Mouse (Mus musculus) CH12.LX (cell line): Measurements from ENCODE around the gene Stat1. TPM values are rescaled to one million over a fixed set of nuclear protein-coding genes. Genes with fewer than 3 reads are reported as not detected.

Source experiments
- DNase-seq: peaks from one replicate; pipeline ENCODE4 v3.0.0-alpha.2; 2013; ENCODE audit errors: extremely low read depth
- H3K27ac ChIP-seq: 2 replicates; pipeline ENCODE4 v1.5.1; 2012; ENCODE audit warnings: low read depth, mild to moderate bottlenecking, control low read depth, moderate library complexity; ENCODE audit not compliant: insufficient read depth
- H3K27me3 ChIP-seq: replicated peaks from 2 replicates; pipeline ENCODE3; 2012; ENCODE audit warnings: inconsistent platforms
- H3K36me3 ChIP-seq, 2 experiments: replicated peaks in 1 of 2; 2 replicates each; pipeline versions ENCODE3 to v1.6.1; 2012; ENCODE audit warnings: inconsistent platforms in 1 of 2, low read length in 1 of 2, mild to moderate bottlenecking in 1 of 2, mixed read lengths in 1 of 2, moderate library complexity in 1 of 2; ENCODE audit not compliant: control insufficient read depth in 1 of 2, insufficient read depth in 1 of 2
- H3K4me1 ChIP-seq, 2 experiments: 2 replicates each; pipeline ENCODE4 v1.6.1; 2012; ENCODE audit warnings: inconsistent platforms in 1 of 2, moderate library complexity in 1 of 2; ENCODE audit not compliant: insufficient read depth in 2 of 2, control insufficient read depth in 1 of 2
- H3K4me2 ChIP-seq: 2 replicates; pipeline ENCODE4 v1.6.1; 2012; ENCODE audit warnings: low read depth, mild to moderate bottlenecking, control low read depth; ENCODE audit not compliant: poor library complexity, insufficient read depth, severe bottlenecking
- H3K4me3 ChIP-seq, 3 experiments: fragments of 150-350 bp in 1 of 3; sonication (generic) in 1 of 3; replicated peaks in 1 of 3; 2 replicates each; pipeline versions ENCODE3 to v1.5.1; 2011 to 2012; ENCODE audit warnings: low read depth in 2 of 3, low read length in 2 of 3, mild to moderate bottlenecking in 2 of 3, moderate library complexity in 2 of 3, control low read depth in 1 of 3, improper control_type of control experiment in 1 of 3, inconsistent platforms in 1 of 3, mixed read lengths in 1 of 3; ENCODE audit not compliant: poor library complexity in 1 of 3
- H3K79me2 ChIP-seq: replicated peaks from 2 replicates; pipeline ENCODE4 v1.6.1; 2012; ENCODE audit warnings: mild to moderate bottlenecking, moderate library complexity; ENCODE audit not compliant: control insufficient read depth, poor library complexity, insufficient read depth, severe bottlenecking; ENCODE audit errors: extremely low read depth
- H3K9ac ChIP-seq: 2 replicates; pipeline ENCODE4 v1.6.1; 2012; ENCODE audit warnings: low read depth, mild to moderate bottlenecking, control low read depth, moderate library complexity; ENCODE audit not compliant: insufficient read depth
- H3K9me3 ChIP-seq: replicated peaks from 2 replicates; pipeline ENCODE3; 2012; ENCODE audit warnings: low read length, inconsistent platforms, mixed read lengths
- BHLHE40 ChIP-seq: IDR thresholded peaks from 2 replicates; pipeline ENCODE4 v1.6.1; 2011; ENCODE audit warnings: mild to moderate bottlenecking, low read depth, low read length, improper control_type of control experiment
- CHD2 ChIP-seq: IDR thresholded peaks from 2 replicates; pipeline ENCODE4 v1.6.1; 2011; ENCODE audit warnings: low read length, improper control_type of control experiment
- ELF1 ChIP-seq: IDR thresholded peaks from 2 replicates; pipeline ENCODE4 v1.6.1; 2014; ENCODE audit warnings: low read depth, mild to moderate bottlenecking, inconsistent platforms, low read length, improper control_type of control experiment
- ETS1 ChIP-seq: conservative IDR thresholded peaks from 2 replicates; pipeline ENCODE4 v1.6.1; 2012; ENCODE audit warnings: low read depth, mild to moderate bottlenecking, inconsistent platforms, low read length, improper control_type of control experiment, moderate library complexity
- IRF4 ChIP-seq: IDR thresholded peaks from 2 replicates; pipeline ENCODE4 v1.6.1; 2014; ENCODE audit warnings: low read depth, mild to moderate bottlenecking, inconsistent platforms, low read length, improper control_type of control experiment
- JUN ChIP-seq: IDR thresholded peaks from 2 replicates; pipeline ENCODE4 v1.6.1; 2011; ENCODE audit warnings: low read depth, mild to moderate bottlenecking, low read length, improper control_type of control experiment, moderate library complexity; ENCODE audit not compliant: insufficient read depth
- JUND ChIP-seq: conservative IDR thresholded peaks from 2 replicates; pipeline ENCODE4 v1.6.1; 2011; ENCODE audit warnings: low read depth, low read length, improper control_type of control experiment
- KAT2A ChIP-seq: IDR thresholded peaks from 2 replicates; pipeline ENCODE4 v1.6.1; 2012; ENCODE audit warnings: low read length, improper control_type of control experiment, inconsistent platforms; ENCODE audit not compliant: insufficient replicate concordance
- MAX ChIP-seq: IDR thresholded peaks from 2 replicates; pipeline ENCODE4 v1.6.1; 2011; ENCODE audit warnings: low read length, improper control_type of control experiment
- MAZ ChIP-seq: IDR thresholded peaks from 2 replicates; pipeline ENCODE4 v1.6.1; 2012; ENCODE audit warnings: low read depth, mild to moderate bottlenecking, inconsistent platforms, low read length, improper control_type of control experiment, moderate library complexity
- MXI1 ChIP-seq: IDR thresholded peaks from 2 replicates; pipeline ENCODE4 v1.6.1; 2011; ENCODE audit warnings: mild to moderate bottlenecking, low read depth, low read length, improper control_type of control experiment
- MYC ChIP-seq: IDR thresholded peaks from 2 replicates; pipeline ENCODE4 v1.6.1; 2011; ENCODE audit warnings: low read depth, mild to moderate bottlenecking, improper control_type of control experiment, low read length
- PAX5 ChIP-seq: IDR thresholded peaks from 2 replicates; pipeline ENCODE4 v1.6.1; 2012; ENCODE audit warnings: low read length, inconsistent platforms, mixed read lengths
- POLR2AphosphoS2 ChIP-seq: IDR thresholded peaks from 2 replicates; pipeline ENCODE4 v1.6.1; 2011; ENCODE audit warnings: low read depth, low read length, improper control_type of control experiment
- TCF12 ChIP-seq: IDR thresholded peaks from 2 replicates; pipeline ENCODE4 v1.6.1; 2014; ENCODE audit warnings: low read depth, mild to moderate bottlenecking, inconsistent platforms, low read length, improper control_type of control experiment
- ZKSCAN1 ChIP-seq: IDR thresholded peaks from 2 replicates; pipeline ENCODE4 v1.6.1; 2012; ENCODE audit warnings: low read depth, inconsistent platforms, low read length, improper control_type of control experiment, borderline replicate concordance
- ZNF384 ChIP-seq: IDR thresholded peaks from 2 replicates; pipeline ENCODE4 v1.6.1; 2012; ENCODE audit warnings: low read depth, low read length, improper control_type of control experiment, inconsistent platforms
- dilution Hi-C: fragments of 300-500 bp; cut with MboI; formaldehyde crosslinking; loops from 2 replicates; pipeline ENCODE4 v1.14.3; 2020; ENCODE audit warnings: low sequenced_read_pairs; ENCODE audit not compliant: extremely low pct_unique_long_range_greater_than_20kb, extremely low pct_ligation_motif_present
- in situ Hi-C: fragments of 300-500 bp; cut with MboI; formaldehyde crosslinking; loops from 3 replicates; pipeline ENCODE4 v1.14.3; 2019; ENCODE audit warnings: low sequenced_read_pairs, low pct_ligation_motif_present, low pct_unique_long_range_greater_than_20kb, mixed read lengths
- polyA plus RNA-seq: library from polyadenylated mRNA; unstranded; fragments of >175 nt; gene quantifications from 2 replicates; pipeline ENCODE4 v1.2.1, GENCODE M21; 2012; ENCODE audit warnings: low read depth; ENCODE audit not compliant: insufficient read length
- total RNA-seq, 2 experiments: library from RNA; depleted of rRNA; stranded (reverse); fragments of 300-350 nt in 1 of 2; fragments of >200 nt in 1 of 2; gene quantifications; 2 replicates each; pipeline ENCODE4 v1.2.3; 2012 to 2014

The Stat1 gene
- total and polyA plus RNA-seq, 3 experiments, result 101 to 179 (median 143) TPM

DNA sequence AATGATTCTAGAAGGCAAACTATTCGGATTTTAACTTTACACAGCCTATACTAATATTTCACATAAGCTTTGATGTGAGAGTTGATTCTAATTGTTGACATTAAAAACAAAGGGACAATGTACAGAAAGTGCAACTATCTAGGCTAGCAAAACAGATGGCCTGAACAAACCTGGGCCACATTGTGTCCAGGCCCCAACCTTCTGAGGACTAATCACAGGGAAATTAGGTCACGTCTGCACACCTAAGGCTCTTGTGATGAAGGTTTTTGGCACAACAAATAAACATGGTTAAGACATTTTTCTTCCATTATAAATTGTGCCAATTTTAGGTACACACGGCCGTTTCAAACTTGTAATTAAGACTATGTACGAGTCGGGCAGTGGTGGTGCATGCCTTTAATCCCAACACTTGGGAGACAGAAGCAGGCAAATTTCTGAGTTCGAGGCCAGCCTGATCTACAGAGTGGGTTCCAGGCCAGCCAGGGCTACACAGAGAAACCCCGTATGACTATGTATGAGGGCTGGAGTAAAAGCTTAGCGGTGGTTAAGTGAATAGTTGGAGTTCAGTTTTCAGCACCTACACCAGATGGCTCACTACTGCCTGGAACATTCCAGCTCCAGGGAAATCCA is 60.8 kb downstream of the Stat1 start (continued):
- no peak for TF ChIP-seq JUND

DNA sequence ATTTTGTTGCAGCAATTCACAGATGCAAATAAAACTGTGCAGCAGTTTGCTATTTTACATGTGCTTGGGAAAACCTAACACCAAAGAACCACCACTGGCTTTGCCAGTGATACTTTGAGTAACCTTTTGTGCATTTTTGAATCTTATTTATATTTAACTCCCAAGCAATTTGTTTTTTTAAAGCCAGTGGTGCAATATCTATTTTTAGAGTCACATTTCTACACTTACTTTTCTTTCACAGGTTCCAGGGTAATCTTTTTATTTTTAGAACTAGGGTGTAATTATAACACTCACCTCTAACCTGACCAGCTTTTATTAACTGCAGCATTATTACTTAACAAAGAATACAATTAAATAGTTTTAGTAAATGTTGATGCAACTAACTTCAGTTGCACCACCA is 62.8 kb downstream of the Stat1 start:
- no peak for DNase-seq
- Histone ChIP-seq H3K4me1 (peaks cover 0 to 12% of the 10 kb centered on the region in 2 experiments; a peak in 1 of 4 replicates), H3K4me2 (no peak overlapping the region), H3K4me3 (no peak overlapping the region), H3K9me3 (no peaks in the 10 kb centered on the region), H3K27me3 (no peaks in the 10 kb centered on the region), H3K36me3 (peaks cover 0 to 27% of the 10 kb centered on the region in 2 experiments), H3K9ac (no peak overlapping the region), H3K27ac (no peak overlapping the region), H3K79me2 (no peaks in the 10 kb centered on the region)
- in situ Hi-C loops, result no loop called here
- TF ChIP-seq CHD2 (no peak), ZKSCAN1 (no peak), ELF1 (no peak), BHLHE40 (no peak), MXI1 (no peak), ETS1 (no peak), TCF12 (no peak), POLR2AphosphoS2 (no peak), PAX5 (no peak), MAX (no peak), KAT2A (no peak), IRF4 (no peak), ZNF384 (no peak)
- dilution Hi-C loops, result no loop called here

DNA sequence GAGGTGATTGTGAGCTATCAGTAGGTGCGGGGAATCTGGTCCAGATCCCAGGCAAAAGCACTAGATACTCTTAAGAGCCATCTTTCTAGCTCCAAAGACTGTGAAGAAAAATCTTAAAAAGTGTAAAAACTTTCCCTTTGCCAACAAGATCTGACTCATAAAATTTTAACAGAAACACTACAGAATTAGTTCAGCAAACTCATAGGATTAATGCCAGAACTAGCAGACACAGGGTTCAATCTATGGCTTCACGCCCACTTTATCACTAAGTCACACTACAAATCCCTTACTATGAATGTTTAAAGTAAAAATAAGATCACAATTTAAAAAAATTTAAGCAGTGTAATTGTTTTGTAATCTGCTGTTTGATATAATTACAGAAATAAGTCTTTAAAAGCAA is 63.8 kb downstream of the Stat1 start:
- Histone ChIP-seq H3K4me1 (peaks cover 0 to 12% of the 10 kb centered on the region in 2 experiments; a peak in 1 of 4 replicates), H3K27ac (no peak overlapping the region), H3K4me3 (no peak overlapping the region), H3K27me3 (no peaks in the 10 kb centered on the region), H3K9ac (no peak overlapping the region), H3K9me3 (no peaks in the 10 kb centered on the region), H3K4me2 (no peak overlapping the region), H3K36me3 (peaks cover 4 to 32% of the 10 kb centered on the region in 2 experiments), H3K79me2 (no peaks in the 10 kb centered on the region)
- TF ChIP-seq MAZ (no peak), MYC (no peak), KAT2A (no peak), JUND (no peak), JUN (no peak)
- in situ Hi-C loops (no loop called here), dilution Hi-C loops (no loop called here)
- no peak for DNase-seq

Other genes with a start within 250 kb of the Stat1 start
- gene Myo1b, start 203.4 kb upstream of the Stat1 start, total RNA-seq (2012; rRNA removed), result not detected in 2 replicates
- 0.07 and 0.47 TPM in 2 replicates for gene Myo1b, start 203.4 kb upstream of the Stat1 start, total RNA-seq (2014; rRNA removed)
- gene Myo1b, start 203.4 kb upstream of the Stat1 start, polyA plus RNA-seq, result 0.07 TPM in 1 of 2 replicates, not detected in the other
- 9.1 and 17.5 TPM in 2 replicates for gene Stat4, start 132.3 kb upstream of the Stat1 start, total RNA-seq (2012; rRNA removed)
- gene Stat4, start 132.3 kb upstream of the Stat1 start, total RNA-seq (2014; rRNA removed), result 12.2 and 16.7 TPM in 2 replicates
- gene Stat4, start 132.3 kb upstream of the Stat1 start, polyA plus RNA-seq, result 10.6 and 11.4 TPM in 2 replicates
- gene Gls, start 113.8 kb downstream of the Stat1 start, total RNA-seq (2012; rRNA removed), result 107 and 132 TPM in 2 replicates
- 182 and 270 TPM in 2 replicates for gene Gls, start 113.8 kb downstream of the Stat1 start, total RNA-seq (2014; rRNA removed)
- 126 and 150 TPM in 2 replicates for gene Gls, start 113.8 kb downstream of the Stat1 start, polyA plus RNA-seq